Mouse (Mus musculus) liver, embryonic 15.5 days (tissue): ENCODE measurements around the gene Elovl6. TPM values are rescaled to one million over a fixed set of nuclear protein-coding genes. Genes with fewer than 3 reads are reported as not detected.
A peak's percentile ranks its signal among the peaks of the same experiment; 100 is the strongest.

Source experiments
- ATAC-seq: fragments of 200-750 bp; cut with Nextera tagmentation; 2 replicates; pipeline ENCODE4 v1.8.0; 2017; ENCODE audit warnings: moderate number of reproducible peaks, mild to moderate bottlenecking, moderate library complexity; ENCODE audit not compliant: insufficient read depth
- H3K27ac ChIP-seq: fragments of 300-500 bp; sonication (generic); replicated peaks from 2 replicates; pipeline ENCODE4 v1.5.1; 2015; ENCODE audit warnings: mild to moderate bottlenecking, inconsistent platforms
- H3K27me3 ChIP-seq: fragments of 300-500 bp; sonication (generic); 2 replicates; pipeline ENCODE4 v1.6.1; 2015; ENCODE audit warnings: mild to moderate bottlenecking, inconsistent platforms
- H3K36me3 ChIP-seq: fragments of 300-500 bp; sonication (generic); replicated peaks from 2 replicates; pipeline ENCODE4 v1.6.1; 2015; ENCODE audit warnings: moderate library complexity, mild to moderate bottlenecking, inconsistent platforms
- H3K4me1 ChIP-seq: fragments of 300-500 bp; sonication (generic); replicated peaks from 2 replicates; pipeline ENCODE4 v1.6.1; 2015; ENCODE audit warnings: inconsistent platforms
- H3K4me2 ChIP-seq: fragments of 300-500 bp; sonication (generic); 2 replicates; pipeline ENCODE4 v1.6.1; 2015; ENCODE audit warnings: moderate library complexity, mild to moderate bottlenecking, inconsistent platforms
- H3K4me3 ChIP-seq: fragments of 300-500 bp; sonication (generic); replicated peaks from 2 replicates; pipeline ENCODE4 v1.5.1; 2015; ENCODE audit warnings: mild to moderate bottlenecking, inconsistent platforms
- H3K9ac ChIP-seq: fragments of 300-500 bp; sonication (generic); 2 replicates; pipeline ENCODE4 v1.6.1; 2015; ENCODE audit warnings: moderate library complexity, mild to moderate bottlenecking, inconsistent platforms
- H3K9me3 ChIP-seq: fragments of 300-500 bp; sonication (generic); replicated peaks from 2 replicates; pipeline ENCODE4 v1.6.1; 2016; ENCODE audit warnings: inconsistent platforms
- WGBS: fragments of 180-500 bp; shearing (Covaris S2); methylation state at CpG from one replicate; pipeline ENCODE4 v1.1.7; 2015; ENCODE audit warnings: mixed read lengths; ENCODE audit not compliant: insufficient replicate concordance; 5-methylcytosine and 5-hydroxymethylcytosine counted together
- polyA plus RNA-seq: library from polyadenylated mRNA; unstranded; fragments of >200 nt; fragmentation: Nextera tagmentation; extraction: Ambion mirVana; gene quantifications from 2 replicates; pipeline ENCODE4 v1.2.1, GENCODE M21; 2015

Elovl6 gene
- polyA plus RNA-seq, 1 experiment from 2014 or later: 10.3 TPM

DNA sequence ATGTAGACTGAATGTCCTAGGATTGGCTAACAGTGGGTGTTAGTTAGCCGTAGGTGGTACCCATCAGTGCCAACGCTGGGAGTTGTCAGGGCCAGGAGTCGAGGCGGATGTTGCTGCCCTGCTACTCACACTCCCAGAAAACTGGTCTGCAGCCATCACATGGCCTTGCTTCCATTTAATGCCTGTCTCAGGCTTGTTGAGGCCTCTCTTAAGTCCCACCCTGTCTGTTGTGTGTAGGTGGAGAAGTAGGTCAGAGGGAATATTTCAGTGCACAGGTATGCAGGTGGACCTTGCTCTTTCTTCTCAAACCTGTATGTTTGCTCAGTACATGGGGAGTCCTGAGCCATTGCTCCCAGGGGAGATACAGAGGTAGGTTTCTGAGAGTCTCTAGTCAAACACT, 22.3 kb downstream of the Elovl6 start:
- no peak overlapping the region for H3K4me3 ChIP-seq
- H3K9ac ChIP-seq: no peak overlapping the region
- no peak overlapping the region for H3K4me2 ChIP-seq
- peaks cover 52% of the 10 kb centered on the region for H3K4me1 ChIP-seq
- no peaks in the 10 kb centered on the region for H3K27me3 ChIP-seq
- peak overlapping the region; percentile 49 for H3K27ac ChIP-seq
- ATAC-seq: peak; percentile 62
- H3K9me3 ChIP-seq: no peaks in the 10 kb centered on the region
- 63% methylated on average over 4 of the region's 4 CpGs for WGBS
- no peaks in the 10 kb centered on the region for H3K36me3 ChIP-seq

DNA sequence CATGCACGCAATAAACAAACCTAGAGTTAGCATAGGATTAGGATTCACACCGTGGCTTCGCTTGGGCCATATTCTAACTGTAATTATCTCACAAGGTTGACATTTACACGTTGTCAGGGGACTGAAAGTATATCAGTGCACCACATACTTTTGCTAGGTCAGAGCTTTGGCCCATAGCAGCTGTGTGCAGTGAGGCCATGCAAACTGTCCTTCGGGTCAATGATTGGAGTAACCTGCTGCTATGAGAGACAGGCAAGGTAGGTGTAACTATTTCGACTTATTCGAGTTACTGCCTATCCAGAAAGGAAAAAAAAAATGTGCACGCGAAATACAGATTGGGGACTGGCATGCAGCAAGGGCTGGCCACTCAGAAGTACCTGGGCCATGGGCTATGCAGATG, 24.9 kb downstream of the Elovl6 start:
- 67% methylated on average over 9 of the region's 9 CpGs for WGBS
- no peak overlapping the region for H3K27ac ChIP-seq
- H3K9me3 ChIP-seq: no peaks in the 10 kb centered on the region
- H3K4me1 ChIP-seq: peaks cover 46% of the 10 kb centered on the region
- no peak overlapping the region for H3K4me2 ChIP-seq
- no peak overlapping the region for H3K4me3 ChIP-seq
- H3K36me3 ChIP-seq: no peaks in the 10 kb centered on the region
- no peaks in the 10 kb centered on the region for H3K27me3 ChIP-seq
- H3K9ac ChIP-seq: no peak overlapping the region
- no peak for ATAC-seq

GRCm38 (mm10) chr3:129557566-129557965, 25.4 kb downstream of the Elovl6 start:
- no peaks in the 10 kb centered on the region for H3K36me3 ChIP-seq
- H3K9me3 ChIP-seq: no peaks in the 10 kb centered on the region
- no peaks in the 10 kb centered on the region for H3K27me3 ChIP-seq
- no peak overlapping the region for H3K9ac ChIP-seq
- WGBS: 64% methylated on average over 7 of the region's 7 CpGs
- no peak overlapping the region for H3K27ac ChIP-seq
- H3K4me1 ChIP-seq: peaks cover 41% of the 10 kb centered on the region
- H3K4me3 ChIP-seq: no peak overlapping the region
- no peak for ATAC-seq
- H3K4me2 ChIP-seq: no peak overlapping the region

GRCm38 (mm10) chr3:129558016-129558955, 26.1 kb downstream of the Elovl6 start:
- Histone ChIP-seq H3K4me3 (no peak overlapping the region), H3K27me3 (no peaks in the 10 kb centered on the region), H3K9ac (no peak overlapping the region), H3K4me1 (peaks cover 35% of the 10 kb centered on the region), H3K4me2 (no peak overlapping the region), H3K27ac (peak overlapping the region; percentile 29; the same call in 1 of the 2 replicates), H3K36me3 (no peaks in the 10 kb centered on the region), H3K9me3 (no peaks in the 10 kb centered on the region)
- 76% methylated on average over 22 of the region's 22 CpGs for WGBS
- ATAC-seq: no peak

DNA sequence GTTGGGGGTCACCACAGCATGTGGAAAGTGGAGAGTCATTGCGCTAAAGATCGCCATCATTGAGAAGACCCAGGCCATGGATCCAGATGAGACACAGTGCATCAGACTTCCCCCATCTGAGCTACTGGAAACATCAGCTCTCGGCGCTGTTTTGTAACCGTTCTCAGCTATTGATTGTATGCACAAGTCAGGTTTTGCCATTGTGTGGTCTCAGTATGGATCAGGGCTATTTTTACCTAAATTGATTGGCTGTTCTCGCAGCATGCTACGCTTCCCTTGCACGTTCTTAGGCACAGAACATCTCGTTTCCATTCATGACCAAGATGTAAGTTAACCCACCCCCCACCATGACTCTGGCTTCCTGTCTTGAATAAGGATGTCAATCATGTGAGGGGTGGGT, 27.9 kb downstream of the Elovl6 start:
- no peak overlapping the region for H3K9ac ChIP-seq
- H3K36me3 ChIP-seq: no peaks in the 10 kb centered on the region
- no peak overlapping the region for H3K27ac ChIP-seq
- WGBS: 63% methylated on average over 9 of the region's 9 CpGs
- H3K4me1 ChIP-seq: peaks cover 24% of the 10 kb centered on the region; the same call in 1 of the 2 replicates
- H3K9me3 ChIP-seq: no peaks in the 10 kb centered on the region
- no peak overlapping the region for H3K4me2 ChIP-seq
- ATAC-seq: peak; percentile 29; the same call in 1 of the 2 replicates
- no peaks in the 10 kb centered on the region for H3K27me3 ChIP-seq
- H3K4me3 ChIP-seq: no peak overlapping the region

GRCm38 (mm10) chr3:129561011-129561410, 28.9 kb downstream of the Elovl6 start:
- Histone ChIP-seq H3K36me3 (no peaks in the 10 kb centered on the region), H3K27me3 (no peaks in the 10 kb centered on the region), H3K4me3 (no peak overlapping the region), H3K9me3 (no peaks in the 10 kb centered on the region), H3K9ac (no peak overlapping the region), H3K4me2 (no peak overlapping the region), H3K4me1 (peaks cover 29% of the 10 kb centered on the region), H3K27ac (no peak overlapping the region)
- 65% methylated on average over 10 of the region's 10 CpGs for WGBS
- ATAC-seq: no peak

GRCm38 (mm10) chr3:129561853-129562252, 29.7 kb downstream of the Elovl6 start:
- whole genome bisulfite sequencing: 54% methylated on average over 2 of the region's 2 CpGs
- no peak overlapping the region for H3K4me2 ChIP-seq
- H3K4me3 ChIP-seq: no peak overlapping the region
- no peak for ATAC-seq
- no peaks in the 10 kb centered on the region for H3K36me3 ChIP-seq
- peaks cover 35% of the 10 kb centered on the region for H3K4me1 ChIP-seq
- H3K9ac ChIP-seq: no peak overlapping the region
- no peak overlapping the region for H3K27ac ChIP-seq
- no peaks in the 10 kb centered on the region for H3K9me3 ChIP-seq
- H3K27me3 ChIP-seq: no peaks in the 10 kb centered on the region

GRCm38 (mm10) chr3:129562411-129562810, 30.3 kb downstream of the Elovl6 start:
- Histone ChIP-seq H3K4me1 (peaks cover 30% of the 10 kb centered on the region), H3K4me2 (no peak overlapping the region), H3K36me3 (no peaks in the 10 kb centered on the region), H3K27me3 (no peaks in the 10 kb centered on the region), H3K9ac (no peak overlapping the region), H3K9me3 (no peaks in the 10 kb centered on the region), H3K27ac (no peak overlapping the region), H3K4me3 (no peak overlapping the region)
- no peak for ATAC-seq
- 71% methylated on average over 4 of the region's 4 CpGs for WGBS

GRCm38 (mm10) chr3:129563807-129564206, 31.7 kb downstream of the Elovl6 start:
- WGBS: 90% methylated on average over 4 of the region's 4 CpGs
- Histone ChIP-seq H3K4me1 (peaks cover 28% of the 10 kb centered on the region), H3K9ac (no peak overlapping the region), H3K27ac (no peak overlapping the region), H3K9me3 (no peaks in the 10 kb centered on the region), H3K36me3 (no peaks in the 10 kb centered on the region), H3K4me3 (no peak overlapping the region), H3K4me2 (no peak overlapping the region), H3K27me3 (no peaks in the 10 kb centered on the region)
- no peak for ATAC-seq

DNA sequence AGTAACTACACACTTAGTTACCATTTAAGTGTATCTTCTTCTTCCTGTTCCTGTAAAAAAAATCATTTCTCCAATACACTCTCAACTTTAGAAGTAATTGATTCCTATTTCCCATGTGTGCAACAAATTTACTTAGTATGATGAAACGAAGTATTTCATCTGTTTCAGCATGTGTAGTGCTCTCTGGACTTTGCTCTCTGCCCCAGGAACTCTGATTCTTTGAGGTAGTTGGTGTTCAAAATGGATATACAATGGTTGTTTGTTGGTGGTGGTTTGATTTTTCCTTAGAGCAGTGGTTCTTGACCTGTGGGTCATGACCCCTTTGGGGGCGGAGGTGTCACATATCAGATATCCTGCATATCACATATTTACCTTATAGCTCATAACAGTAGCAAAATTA, 32.7 kb downstream of the Elovl6 start:
- H3K27ac ChIP-seq: no peak overlapping the region
- 57% methylated on average over 2 of the region's 2 CpGs for WGBS
- no peak overlapping the region for H3K4me2 ChIP-seq
- H3K9ac ChIP-seq: no peak overlapping the region
- H3K4me3 ChIP-seq: no peak overlapping the region
- H3K36me3 ChIP-seq: 0 out of 2 replicates have a peak, but pooled peaks cover 2% of the 10 kb centered on the region
- no peaks in the 10 kb centered on the region for H3K27me3 ChIP-seq
- no peak for ATAC-seq
- peaks cover 28% of the 10 kb centered on the region for H3K4me1 ChIP-seq
- no peaks in the 10 kb centered on the region for H3K9me3 ChIP-seq

- Histone ChIP-seq H3K4me3 (no peak overlapping the region), H3K27ac (peak overlapping the region; percentile 15; the same call in 1 of the 2 replicates), H3K4me1 (peaks cover 28% of the 10 kb centered on the region), H3K4me2 (no peak overlapping the region), H3K9me3 (no peaks in the 10 kb centered on the region), H3K36me3 (0 out of 2 replicates have a peak, but pooled peaks cover 3% of the 10 kb centered on the region), H3K27me3 (no peaks in the 10 kb centered on the region), H3K9ac (no peak overlapping the region)
- WGBS: 45% methylated on average over 8 of the region's 8 CpGs
- ATAC-seq: peak; percentile 64
These were observed 33.3 kb downstream of the Elovl6 start for GRCm38 (mm10) chr3:129565458-129565857.
